Mouse (Mus musculus): Measurements from ENCODE around the gene Asna1.

Asna1 gene

GRCm38 (mm10) chr8:84970913-84971312, 54.2 kb downstream of the Asna1 start:
- Histone ChIP-seq H3K4me1 (replicated peaks; ENCODE audit: low read depth, low read length) (peaks cover 73% of the 10 kb centered on the region), H3K27me3 (ENCODE audit: insufficient read depth, low read length) (no peaks in the 10 kb centered on the region), H3K36me3 (ENCODE audit: insufficient read depth, low read length) (peaks cover 46% of the 10 kb centered on the region), H3K9me3 (ENCODE audit: low read length) (no peaks in the 10 kb centered on the region), H3K4me3 (replicated peaks; ENCODE audit: low read length) (peak overlapping the region; percentile 86)
- no peak for TF ChIP-seq CTCF (conservative IDR thresholded peaks at IDR 0.05; ENCODE audit: low read length)
- TF ChIP-seq POU5F1 (IDR thresholded peaks at IDR 0.05; ENCODE audit: borderline replicate concordance, low read length): no peak
- no peak for TF ChIP-seq NANOG (IDR thresholded peaks at IDR 0.05; ENCODE audit: borderline replicate concordance, low read length)

DNA sequence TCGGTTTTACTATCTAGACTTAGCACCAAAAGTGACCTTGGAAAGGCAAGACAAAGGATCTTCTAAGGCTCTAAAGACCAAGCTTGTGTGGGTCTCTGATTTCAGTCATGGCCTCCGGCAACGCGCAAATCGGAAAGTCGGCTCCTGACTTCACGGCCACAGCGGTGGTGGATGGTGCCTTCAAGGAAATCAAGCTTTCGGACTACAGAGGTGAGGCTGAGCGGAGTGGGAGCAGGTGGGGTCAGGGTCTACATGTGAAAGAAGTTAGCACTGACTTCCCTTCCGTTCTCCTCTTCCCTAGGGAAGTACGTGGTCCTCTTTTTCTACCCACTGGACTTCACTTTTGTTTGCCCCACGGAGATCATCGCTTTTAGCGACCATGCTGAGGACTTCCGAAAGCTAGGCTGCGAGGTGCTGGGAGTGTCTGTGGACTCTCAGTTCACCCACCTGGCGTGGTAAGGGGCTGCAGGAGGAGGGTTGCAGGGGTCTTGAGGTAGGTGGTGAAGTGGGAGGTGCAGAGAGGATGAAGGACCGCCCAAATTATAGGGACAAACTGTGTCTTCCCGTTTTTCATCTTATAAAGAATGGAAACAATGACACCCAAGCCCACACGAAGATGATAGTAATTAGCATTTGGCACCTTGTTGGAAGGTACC, 54.8 kb downstream of the Asna1 start:
- Histone ChIP-seq H3K4me1 (replicated peaks; ENCODE audit: low read depth, low read length) (peaks cover 67% of the 10 kb centered on the region), H3K4me3 (replicated peaks; ENCODE audit: low read length) (peak overlapping the region; percentile 86), H3K9me3 (ENCODE audit: low read length) (no peaks in the 10 kb centered on the region), H3K27me3 (ENCODE audit: insufficient read depth, low read length) (no peaks in the 10 kb centered on the region), H3K36me3 (ENCODE audit: insufficient read depth, low read length) (peaks cover 46% of the 10 kb centered on the region)
- TF ChIP-seq POU5F1 (IDR thresholded peaks at IDR 0.05; ENCODE audit: borderline replicate concordance, low read length) (no peak), NANOG (IDR thresholded peaks at IDR 0.05; ENCODE audit: borderline replicate concordance, low read length) (no peak), CTCF (conservative IDR thresholded peaks at IDR 0.05; ENCODE audit: low read length) (no peak)

DNA sequence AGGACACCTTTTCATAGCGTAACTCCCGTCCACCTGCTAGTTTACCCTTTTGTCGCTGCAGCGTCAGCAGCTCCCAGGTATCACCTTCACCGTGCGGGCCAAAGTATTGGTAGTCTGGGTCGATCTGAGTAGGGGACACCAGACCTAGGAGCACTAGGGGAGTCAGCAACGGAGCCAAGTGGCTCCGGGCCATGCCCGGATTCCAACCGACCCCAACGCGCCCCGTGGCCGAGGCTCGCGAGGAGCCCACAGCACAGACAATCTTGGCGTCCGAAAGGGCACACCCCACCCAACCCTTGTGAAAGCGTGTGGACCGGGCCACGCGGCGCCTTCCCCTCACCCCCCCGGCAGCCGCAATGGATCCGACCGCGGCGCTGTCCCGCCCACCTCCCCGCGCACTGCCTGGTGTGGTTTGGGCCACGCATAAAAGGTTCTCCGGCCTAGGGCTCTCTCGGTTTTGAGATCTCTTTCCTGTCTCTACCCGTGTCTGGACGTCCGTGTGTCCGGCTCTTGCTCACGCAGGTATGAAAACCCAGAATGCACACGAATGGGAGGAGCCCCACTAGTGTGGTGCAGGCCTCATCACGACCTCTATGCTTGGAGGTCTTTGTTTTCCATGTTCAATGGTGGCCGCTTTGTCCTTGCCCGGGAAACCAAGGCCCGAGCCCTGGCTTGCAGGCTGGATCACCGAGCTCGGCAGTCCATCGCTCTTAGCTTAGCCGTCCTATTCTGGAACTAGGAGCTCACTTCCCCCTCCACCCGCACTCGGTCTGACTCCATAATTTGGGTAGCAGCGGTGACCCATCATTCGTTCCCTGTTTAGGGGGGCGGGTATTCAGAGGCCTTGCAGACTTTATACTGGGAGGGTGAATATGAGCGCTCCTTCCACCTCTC, 55.6 kb downstream of the Asna1 start, which contains the start of the genes Gm49661, Prdx2 and Rnaseh2a:
Gene Gm49661 (minus strand): TSS at position 193 of the 894 bp plus-strand sequence.
Gene Prdx2 (plus strand): TSS at position 347 of the 894 bp plus-strand sequence.
Gene Rnaseh2a (minus strand): TSS at position 527 of the 894 bp plus-strand sequence.
- TF ChIP-seq NANOG (IDR thresholded peaks at IDR 0.05; ENCODE audit: borderline replicate concordance, low read length) (no peak), POU5F1 (IDR thresholded peaks at IDR 0.05; ENCODE audit: borderline replicate concordance, low read length) (no peak), CTCF (conservative IDR thresholded peaks at IDR 0.05; ENCODE audit: low read length) (no peak)
- H3K9me3 ChIP-seq (ENCODE audit: low read length): no peaks in the 10 kb centered on the region

DNA sequence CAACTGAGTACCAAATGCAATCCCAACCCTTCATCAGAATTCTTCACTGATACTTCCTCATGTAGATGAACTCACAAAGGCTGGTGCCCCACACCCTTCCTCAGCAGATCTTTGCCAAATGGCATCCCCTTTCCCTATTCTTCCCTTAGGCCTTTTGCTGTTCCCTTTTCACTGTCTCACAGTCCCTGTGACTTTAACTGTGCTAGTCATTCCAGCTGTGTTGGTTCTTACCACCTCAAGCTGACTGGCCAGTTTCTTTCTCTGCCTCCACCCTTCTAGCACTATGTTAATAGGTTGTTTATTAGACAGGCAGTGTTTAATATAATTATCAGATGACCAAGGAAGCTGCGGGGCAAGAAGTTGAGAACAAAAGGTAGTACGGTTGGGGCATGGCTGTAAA, 56.4 kb downstream of the Asna1 start:
- no peak for TF ChIP-seq NANOG (IDR thresholded peaks at IDR 0.05; ENCODE audit: borderline replicate concordance, low read length)
- no peak for TF ChIP-seq CTCF (conservative IDR thresholded peaks at IDR 0.05; ENCODE audit: low read length)
- TF ChIP-seq POU5F1 (IDR thresholded peaks at IDR 0.05; ENCODE audit: borderline replicate concordance, low read length): no peak
- H3K4me3 ChIP-seq (replicated peaks; ENCODE audit: low read length): peak overlapping the region; percentile 86
- H3K27me3 ChIP-seq (ENCODE audit: insufficient read depth, low read length): no peaks in the 10 kb centered on the region
- H3K4me1 ChIP-seq (replicated peaks; ENCODE audit: low read depth, low read length): peaks cover 59% of the 10 kb centered on the region
- H3K36me3 ChIP-seq (ENCODE audit: insufficient read depth, low read length): peaks cover 47% of the 10 kb centered on the region
- no peaks in the 10 kb centered on the region for H3K9me3 ChIP-seq (ENCODE audit: low read length)

More for the DNA sequence above, 55.6 kb downstream of the Asna1 start, which contains the start of the genes Gm49661, Prdx2 and Rnaseh2a:
- H3K4me3 ChIP-seq (replicated peaks; ENCODE audit: low read length): peak within 1 kb of the TSS; percentile 86
- H3K27me3 ChIP-seq (ENCODE audit: insufficient read depth, low read length): no peaks in the 10 kb centered on the region
- peaks cover 46% of the 10 kb centered on the region for H3K36me3 ChIP-seq (ENCODE audit: insufficient read depth, low read length)
- H3K4me1 ChIP-seq (replicated peaks; ENCODE audit: low read depth, low read length): peaks cover 64% of the 10 kb centered on the region
